Mouse (Mus musculus): ENCODE results near the gene Zfp385a. TPM values are rescaled to one million over a fixed set of nuclear protein-coding genes. Genes with fewer than 3 reads are reported as not detected.

Gene Zfp385a
- polyA plus RNA-seq, 1 experiment, result 84.7 TPM

- no peak for TF ChIP-seq CTCF (IDR thresholded peaks at IDR 0.05; ENCODE audit: control insufficient read depth, insufficient read depth, insufficient replicate concordance, low read depth, low read length)
- TF ChIP-seq POLR2A (IDR thresholded peaks at IDR 0.05; ENCODE audit: control insufficient read depth, low read depth, low read length), result no peak
- peaks cover 15% of the 10 kb centered on the region for H3K4me1 ChIP-seq (ENCODE audit: control insufficient read depth, insufficient read depth, low read length)
- no peak overlapping the region for H3K4me3 ChIP-seq (ENCODE audit: control insufficient read depth, low read depth, low read length)
- H3K27ac ChIP-seq (ENCODE audit: control insufficient read depth, insufficient read depth, low read depth, low read length), result peak overlapping the region; percentile 44; the same call in 1 of the 2 replicates
- peaks cover 3% of the 10 kb centered on the region for H3K36me3 ChIP-seq (ENCODE audit: control insufficient read depth, insufficient read depth, low read length)
- H3K27me3 ChIP-seq (ENCODE audit: control insufficient read depth, insufficient read depth, low read length), result no peaks in the 10 kb centered on the region
Measured at GRCm38 (mm10) chr15:103315979-103316776, 23.7 kb downstream of the Zfp385a start.

GRCm38 (mm10) chr15:103315011-103315502 lies 24.8 kb downstream of the Zfp385a start:
- TF ChIP-seq POLR2A (IDR thresholded peaks at IDR 0.05; ENCODE audit: control insufficient read depth, low read depth, low read length) (0 out of 2 replicates have a peak, but pooled peaks have one; percentile 13), CTCF (IDR thresholded peaks at IDR 0.05; ENCODE audit: control insufficient read depth, insufficient read depth, insufficient replicate concordance, low read depth, low read length) (peak; percentile 82)
- Histone ChIP-seq H3K36me3 (ENCODE audit: control insufficient read depth, insufficient read depth, low read length) (peaks cover 3% of the 10 kb centered on the region), H3K4me3 (ENCODE audit: control insufficient read depth, low read depth, low read length) (peak overlapping the region; percentile 34; the same call in 1 of the 2 replicates), H3K4me1 (ENCODE audit: control insufficient read depth, insufficient read depth, low read length) (peaks cover 15% of the 10 kb centered on the region), H3K27ac (ENCODE audit: control insufficient read depth, insufficient read depth, low read depth, low read length) (peak overlapping the region; percentile 60), H3K27me3 (ENCODE audit: control insufficient read depth, insufficient read depth, low read length) (no peaks in the 10 kb centered on the region)

GRCm38 (mm10) chr15:103314181-103314580 lies 25.7 kb downstream of the Zfp385a start:
- H3K27ac ChIP-seq (ENCODE audit: control insufficient read depth, insufficient read depth, low read depth, low read length), result no peak overlapping the region

DNA sequence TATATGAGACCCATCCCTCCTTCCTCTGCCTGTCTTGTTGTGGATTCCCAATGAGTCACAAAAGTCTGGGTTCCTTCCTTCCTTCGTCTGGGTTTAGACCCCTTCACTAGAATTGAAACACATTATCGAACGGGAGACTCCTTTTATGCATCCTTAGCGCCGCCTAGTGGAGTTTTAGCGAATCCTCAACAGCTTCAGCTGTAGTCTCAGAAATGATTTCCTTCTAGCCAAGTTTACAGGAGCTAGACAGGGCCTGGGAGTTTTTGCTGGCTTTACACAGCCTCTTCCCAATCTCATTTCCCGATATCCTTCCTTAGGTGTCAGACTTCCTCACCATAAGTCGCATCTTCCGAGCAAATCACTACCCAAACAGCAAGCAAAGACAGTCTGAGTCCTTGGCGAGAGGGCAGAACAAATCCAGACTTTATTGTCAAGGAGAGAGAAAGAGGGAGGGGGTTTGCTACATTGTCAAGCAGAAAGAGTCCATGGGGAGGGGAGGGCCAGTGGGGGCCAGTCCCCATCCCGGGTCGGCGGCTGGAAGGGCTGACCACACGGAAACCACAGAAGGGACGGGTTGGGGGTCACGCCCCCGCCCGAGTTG lies 26.3 kb downstream of the Zfp385a start:
- H3K27ac ChIP-seq (ENCODE audit: control insufficient read depth, insufficient read depth, low read depth, low read length), result peak overlapping the region; percentile 80
- TF ChIP-seq CTCF (IDR thresholded peaks at IDR 0.05; ENCODE audit: control insufficient read depth, insufficient read depth, insufficient replicate concordance, low read depth, low read length), result no peak
- H3K27me3 ChIP-seq (ENCODE audit: control insufficient read depth, insufficient read depth, low read length), result no peaks in the 10 kb centered on the region
- H3K4me3 ChIP-seq (ENCODE audit: control insufficient read depth, low read depth, low read length), result no peak overlapping the region; the same call in 1 of the 2 replicates
- H3K36me3 ChIP-seq (ENCODE audit: control insufficient read depth, insufficient read depth, low read length), result peaks cover 1% of the 10 kb centered on the region; the same call in 1 of the 2 replicates
- peaks cover 17% of the 10 kb centered on the region for H3K4me1 ChIP-seq (ENCODE audit: control insufficient read depth, insufficient read depth, low read length)

More at GRCm38 (mm10) chr15:103314181-103314580, 25.7 kb downstream of the Zfp385a start:
- Histone ChIP-seq H3K27me3 (ENCODE audit: control insufficient read depth, insufficient read depth, low read length) (no peaks in the 10 kb centered on the region), H3K4me3 (ENCODE audit: control insufficient read depth, low read depth, low read length) (no peak overlapping the region; the same call in 1 of the 2 replicates), H3K36me3 (ENCODE audit: control insufficient read depth, insufficient read depth, low read length) (peaks cover 1% of the 10 kb centered on the region; the same call in 1 of the 2 replicates), H3K4me1 (ENCODE audit: control insufficient read depth, insufficient read depth, low read length) (peaks cover 15% of the 10 kb centered on the region)
- no peak for TF ChIP-seq CTCF (IDR thresholded peaks at IDR 0.05; ENCODE audit: control insufficient read depth, insufficient read depth, insufficient replicate concordance, low read depth, low read length)
- no peak for TF ChIP-seq POLR2A (IDR thresholded peaks at IDR 0.05; ENCODE audit: control insufficient read depth, low read depth, low read length)

- TF ChIP-seq POLR2A (IDR thresholded peaks at IDR 0.05; ENCODE audit: control insufficient read depth, low read depth, low read length) (no peak), CTCF (IDR thresholded peaks at IDR 0.05; ENCODE audit: control insufficient read depth, insufficient read depth, insufficient replicate concordance, low read depth, low read length) (no peak)
- peaks cover 19% of the 10 kb centered on the region for H3K4me1 ChIP-seq (ENCODE audit: control insufficient read depth, insufficient read depth, low read length)
- H3K36me3 ChIP-seq (ENCODE audit: control insufficient read depth, insufficient read depth, low read length), result no peaks in the 10 kb centered on the region
- no peak within 1 kb of the TSS for H3K4me3 ChIP-seq (ENCODE audit: control insufficient read depth, low read depth, low read length)
- no peak within 1 kb of the TSS for H3K27ac ChIP-seq (ENCODE audit: control insufficient read depth, insufficient read depth, low read depth, low read length)
- H3K27me3 ChIP-seq (ENCODE audit: control insufficient read depth, insufficient read depth, low read length), result no peaks in the 10 kb centered on the region
Measured at GRCm38 (mm10) chr15:103310365-103310910, 29.5 kb downstream of the Zfp385a start, which contains the start of gene Gpr84. Gene Gpr84, minus strand, starts transcription at chr15:103310612.

GRCm38 (mm10) chr15:103308876-103309580 lies 30.9 kb downstream of the Zfp385a start:
- no peak overlapping the region for H3K27ac ChIP-seq (ENCODE audit: control insufficient read depth, insufficient read depth, low read depth, low read length)
- H3K27me3 ChIP-seq (ENCODE audit: control insufficient read depth, insufficient read depth, low read length), result no peaks in the 10 kb centered on the region
- H3K4me1 ChIP-seq (ENCODE audit: control insufficient read depth, insufficient read depth, low read length), result peaks cover 19% of the 10 kb centered on the region
- H3K4me3 ChIP-seq (ENCODE audit: control insufficient read depth, low read depth, low read length), result no peak overlapping the region
- TF ChIP-seq CTCF (IDR thresholded peaks at IDR 0.05; ENCODE audit: control insufficient read depth, insufficient read depth, insufficient replicate concordance, low read depth, low read length) (no peak), POLR2A (IDR thresholded peaks at IDR 0.05; ENCODE audit: control insufficient read depth, low read depth, low read length) (no peak)
- no peaks in the 10 kb centered on the region for H3K36me3 ChIP-seq (ENCODE audit: control insufficient read depth, insufficient read depth, low read length)

Data from testis, adult 2 months (tissue).